Mouse (Mus musculus) megakaryocyte, embryonic 14.5 days (primary cell): ENCODE results near the gene Uaca. TPM values are rescaled to one million over a fixed set of nuclear protein-coding genes. Genes with fewer than 3 reads are reported as not detected.

Source experiments
- H3K27me3 ChIP-seq: replicated peaks from 2 replicates; pipeline ENCODE3; 2012; ENCODE audit warnings: inconsistent platforms
- H3K36me3 ChIP-seq: replicated peaks from 2 replicates; pipeline ENCODE3; 2012; ENCODE audit warnings: low read length, inconsistent platforms, mixed read lengths
- H3K4me1 ChIP-seq: 2 replicates; pipeline ENCODE4 v1.6.1; 2012; ENCODE audit warnings: inconsistent platforms
- H3K4me3 ChIP-seq: replicated peaks from 2 replicates; pipeline ENCODE3; 2012; ENCODE audit warnings: moderate library complexity, mild to moderate bottlenecking, inconsistent platforms
- H3K9me3 ChIP-seq: 2 replicates; pipeline ENCODE4 v1.6.1; 2012; ENCODE audit warnings: inconsistent platforms
- FLI1 ChIP-seq: IDR thresholded peaks from 2 replicates; pipeline ENCODE4 v1.6.1; 2012; ENCODE audit warnings: low read length, inconsistent platforms, mixed read lengths
- GATA1 ChIP-seq: IDR thresholded peaks from 3 replicates; pipeline ENCODE4 v1.6.1; 2012; ENCODE audit warnings: mixed read lengths, low read length, inconsistent platforms, borderline replicate concordance
- polyA plus RNA-seq: library from polyadenylated mRNA; stranded (reverse); fragments of >175 nt; gene quantifications from 2 replicates; pipeline ENCODE4 v1.2.3, GENCODE M21; 2012; ENCODE audit warnings: low replicate concordance; ENCODE audit not compliant: insufficient read depth

Gene Uaca
- polyA plus RNA-seq, 1 experiment = 2.5 TPM

DNA sequence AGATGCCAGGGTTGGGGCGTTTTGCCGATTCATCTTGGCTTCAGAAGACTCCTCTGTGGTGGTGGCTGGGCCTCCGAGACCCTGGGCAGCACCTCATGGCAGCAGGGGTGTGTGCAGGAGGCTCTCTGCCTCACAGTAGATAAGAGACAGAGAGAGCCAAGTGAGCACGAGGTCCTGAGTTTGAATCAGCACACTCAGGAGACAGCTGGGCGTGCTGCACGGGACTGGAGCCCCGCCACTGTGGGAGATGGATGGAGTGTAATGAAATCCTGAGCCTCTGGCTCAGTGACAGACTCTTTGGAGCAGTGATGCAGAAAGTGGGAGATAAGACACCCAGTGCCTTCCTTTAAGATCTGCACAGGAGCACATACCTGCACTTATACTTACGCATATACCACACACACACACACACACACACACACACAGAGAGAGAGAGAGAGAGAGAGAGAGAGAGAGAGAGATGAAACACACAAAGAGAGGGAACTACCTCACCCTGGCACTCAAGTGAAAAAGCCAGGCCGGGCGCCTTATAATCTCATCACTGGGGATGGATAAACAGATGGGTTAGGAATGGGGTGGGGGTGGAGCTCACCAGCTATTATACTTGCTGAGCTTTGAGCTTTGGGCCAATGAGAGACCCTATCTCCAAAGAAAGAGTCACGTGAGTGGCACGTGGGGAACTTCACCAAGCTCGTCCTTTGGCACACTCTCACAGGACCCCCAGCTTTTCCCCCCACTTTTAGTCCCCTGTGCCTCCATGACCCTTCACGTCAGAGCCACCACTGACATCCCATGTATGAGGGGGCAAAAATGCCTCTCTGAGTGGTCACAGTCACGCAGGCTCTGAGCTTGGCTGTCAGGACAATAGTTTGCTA is 37.2 kb upstream of the Uaca start:
- Histone ChIP-seq H3K9me3 (peaks cover 10% of the 10 kb centered on the region), H3K27me3 (peaks cover 9% of the 10 kb centered on the region), H3K4me1 (no peaks in the 10 kb centered on the region), H3K4me3 (no peak overlapping the region), H3K36me3 (no peaks in the 10 kb centered on the region)
- TF ChIP-seq GATA1 (no peak), FLI1 (no peak)

DNA sequence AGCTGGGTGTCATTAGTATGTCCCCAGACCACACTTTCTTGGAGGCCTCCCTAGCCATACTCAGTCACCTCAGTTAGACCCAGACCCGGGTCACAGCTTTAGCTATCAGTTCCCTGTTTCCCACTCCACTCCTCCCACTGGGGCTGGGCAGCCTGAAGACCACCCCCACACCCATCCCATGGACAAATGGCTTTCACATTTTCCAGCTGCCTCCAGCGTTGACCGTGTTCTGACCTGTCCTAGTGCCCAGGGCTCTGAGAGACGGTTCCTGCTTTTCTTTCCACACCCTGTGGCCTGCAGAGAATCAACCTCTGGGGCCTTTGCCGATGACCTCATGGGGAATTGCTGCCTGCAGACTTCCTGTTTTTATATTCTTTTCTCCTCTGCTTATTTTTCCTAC is 36.5 kb upstream of the Uaca start:
- Histone ChIP-seq H3K36me3 (no peaks in the 10 kb centered on the region), H3K4me3 (no peak overlapping the region), H3K4me1 (no peaks in the 10 kb centered on the region), H3K27me3 (peaks cover 9% of the 10 kb centered on the region), H3K9me3 (peaks cover 10% of the 10 kb centered on the region)
- TF ChIP-seq FLI1 (no peak), GATA1 (no peak)

DNA sequence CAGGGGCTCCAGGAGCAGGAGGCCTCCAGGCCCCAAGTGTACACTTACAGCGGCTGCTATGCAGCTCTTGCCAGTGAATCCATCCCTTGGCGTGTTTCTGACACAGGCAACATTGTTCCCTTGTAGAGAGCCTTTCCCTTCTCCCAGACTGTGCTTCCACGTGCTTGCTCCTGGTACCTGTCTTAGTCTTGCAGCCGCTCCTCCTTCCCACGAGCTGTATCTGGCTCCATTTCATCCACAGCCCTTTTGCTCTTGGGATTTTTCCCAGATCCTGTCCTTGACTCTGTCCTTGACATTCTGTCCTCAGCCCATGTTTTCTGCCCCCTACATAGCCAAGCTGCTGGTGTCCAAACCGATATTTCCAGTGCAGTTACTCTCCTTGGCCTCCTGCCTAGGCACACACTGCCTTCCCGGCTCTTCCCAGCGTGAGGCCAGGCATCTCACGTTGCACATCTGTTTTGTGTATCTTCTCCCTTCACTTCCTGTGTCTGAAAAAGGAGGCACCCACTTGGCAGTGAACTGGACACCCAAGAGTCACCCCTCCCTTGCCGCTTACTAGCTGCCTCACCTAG is 34.8 kb upstream of the Uaca start:
- Histone ChIP-seq H3K27me3 (peaks cover 7% of the 10 kb centered on the region), H3K4me3 (peak overlapping the region; percentile 28), H3K4me1 (no peaks in the 10 kb centered on the region), H3K9me3 (peaks cover 10% of the 10 kb centered on the region), H3K36me3 (no peaks in the 10 kb centered on the region)
- TF ChIP-seq FLI1 (no peak), GATA1 (no peak)

DNA sequence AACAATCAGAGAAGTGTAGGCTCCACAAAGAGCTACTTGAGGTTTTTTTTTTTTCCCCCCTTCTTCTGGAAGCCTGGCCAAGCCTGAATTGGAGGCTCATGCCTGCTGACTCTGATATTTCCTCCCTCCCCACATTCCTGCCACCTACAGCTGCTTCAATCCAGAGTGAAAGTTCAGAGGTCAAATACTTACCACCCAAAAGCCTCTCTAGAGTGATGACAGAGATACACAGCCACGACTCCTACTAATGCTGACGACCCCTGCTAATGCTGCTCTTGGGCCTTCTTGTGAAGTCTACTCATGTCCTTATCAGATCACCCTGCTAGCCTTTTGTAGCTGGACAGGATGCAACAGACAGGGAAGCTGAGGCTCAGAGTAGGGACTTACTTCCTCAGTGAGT is 29.2 kb upstream of the Uaca start:
- Histone ChIP-seq H3K27me3 (peaks cover 2% of the 10 kb centered on the region), H3K4me1 (no peaks in the 10 kb centered on the region), H3K9me3 (peaks cover 7% of the 10 kb centered on the region), H3K36me3 (no peaks in the 10 kb centered on the region), H3K4me3 (no peak overlapping the region)
- no peak for TF ChIP-seq FLI1
- no peak for TF ChIP-seq GATA1

DNA sequence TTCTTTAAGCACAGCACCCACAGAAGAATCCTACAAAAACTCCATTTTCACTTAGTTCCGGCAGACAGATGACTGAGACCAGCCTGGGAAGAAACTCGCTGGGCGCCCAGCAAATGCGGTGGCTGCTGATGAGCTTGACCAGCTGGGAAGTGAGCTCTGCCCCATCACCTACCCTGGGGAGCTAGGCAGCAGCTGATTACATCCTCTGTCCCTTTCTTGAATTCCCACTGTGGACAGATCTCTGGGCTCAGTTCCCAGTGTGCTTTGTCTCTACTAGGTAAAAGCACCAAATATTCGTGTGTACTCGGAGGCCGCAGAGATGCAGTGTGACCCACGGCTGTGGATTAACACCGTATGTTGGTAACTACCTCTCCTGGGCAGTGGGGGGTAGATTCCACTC is 25.9 kb upstream of the Uaca start:
- Histone ChIP-seq H3K36me3 (no peaks in the 10 kb centered on the region), H3K27me3 (peaks cover 5% of the 10 kb centered on the region), H3K9me3 (peaks cover 12% of the 10 kb centered on the region), H3K4me1 (no peaks in the 10 kb centered on the region), H3K4me3 (no peak overlapping the region)
- TF ChIP-seq FLI1 (no peak), GATA1 (no peak)

DNA sequence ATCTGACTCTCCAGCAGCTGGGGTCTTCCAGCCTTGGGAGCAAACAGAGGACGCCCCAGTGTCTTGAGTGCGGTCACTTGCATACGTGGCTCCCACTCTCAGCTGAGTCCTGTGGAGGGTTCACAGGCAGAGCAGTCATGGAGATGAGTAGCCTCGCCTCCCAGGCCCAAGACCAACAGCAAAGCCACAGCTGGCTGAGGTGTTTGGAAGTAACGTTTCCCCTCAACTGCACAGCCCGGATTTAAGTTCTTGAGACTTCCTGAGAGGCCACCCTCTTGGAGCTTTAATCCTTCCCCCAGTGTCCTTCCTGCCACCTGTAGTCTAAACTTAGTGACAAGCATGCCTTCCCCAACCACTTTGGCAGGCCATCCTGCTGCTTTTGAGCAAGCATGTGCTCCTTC is 24.6 kb upstream of the Uaca start:
- TF ChIP-seq FLI1 (no peak), GATA1 (no peak)

DNA sequence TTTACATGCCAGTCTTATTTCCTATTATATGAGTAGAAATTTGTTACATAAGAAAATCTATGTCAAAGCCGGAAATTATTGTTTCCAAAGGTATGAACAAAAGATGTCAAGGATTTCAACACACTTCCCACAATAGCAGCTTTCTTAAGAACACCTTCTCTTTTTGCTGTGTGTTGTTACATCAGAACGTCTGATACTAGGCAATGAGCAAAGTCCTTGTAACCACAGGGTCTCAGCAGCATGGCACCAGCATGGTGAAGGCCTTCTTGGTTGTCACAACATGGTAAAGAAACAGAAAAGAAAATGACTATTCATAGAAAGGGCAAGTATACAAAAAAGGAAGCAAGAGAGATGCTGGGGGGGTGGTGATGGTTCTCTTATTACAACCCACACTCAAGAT is 20.6 kb upstream of the Uaca start:
- Histone ChIP-seq H3K36me3 (no peaks in the 10 kb centered on the region), H3K9me3 (peaks cover 16% of the 10 kb centered on the region), H3K27me3 (peaks cover 3% of the 10 kb centered on the region), H3K4me1 (no peaks in the 10 kb centered on the region), H3K4me3 (no peak overlapping the region)
- TF ChIP-seq GATA1 (no peak), FLI1 (no peak)

More for the DNA sequence above, 24.6 kb upstream of the Uaca start:
- peaks cover 16% of the 10 kb centered on the region for H3K9me3 ChIP-seq
- H3K27me3 ChIP-seq = peaks cover 5% of the 10 kb centered on the region
- H3K4me1 ChIP-seq = no peaks in the 10 kb centered on the region
- H3K36me3 ChIP-seq = no peaks in the 10 kb centered on the region
- H3K4me3 ChIP-seq = no peak overlapping the region

DNA sequence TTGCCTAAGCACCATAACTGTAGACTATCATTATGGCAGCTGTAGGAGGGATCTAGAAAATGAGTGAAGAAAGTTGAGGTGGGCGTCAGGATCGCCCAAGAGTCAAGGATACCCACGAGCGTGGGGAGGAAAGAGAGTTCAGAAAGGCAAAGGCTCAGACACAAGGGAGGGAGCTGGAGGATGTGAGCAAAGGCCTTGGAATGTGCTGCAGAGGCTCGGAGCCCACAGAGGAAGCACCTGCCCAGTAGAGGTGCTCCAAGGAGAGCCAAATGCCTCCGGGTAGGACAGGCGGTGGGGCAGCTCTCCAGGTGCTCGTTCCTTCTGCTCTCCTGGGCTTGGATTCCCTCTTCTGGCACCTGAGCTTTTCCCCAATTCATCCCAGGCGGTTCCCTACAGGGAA is 17.4 kb upstream of the Uaca start:
- Histone ChIP-seq H3K9me3 (peaks cover 14% of the 10 kb centered on the region), H3K36me3 (no peaks in the 10 kb centered on the region), H3K4me1 (no peaks in the 10 kb centered on the region), H3K27me3 (peaks cover 3% of the 10 kb centered on the region), H3K4me3 (no peak overlapping the region)
- TF ChIP-seq GATA1 (no peak), FLI1 (no peak)

DNA sequence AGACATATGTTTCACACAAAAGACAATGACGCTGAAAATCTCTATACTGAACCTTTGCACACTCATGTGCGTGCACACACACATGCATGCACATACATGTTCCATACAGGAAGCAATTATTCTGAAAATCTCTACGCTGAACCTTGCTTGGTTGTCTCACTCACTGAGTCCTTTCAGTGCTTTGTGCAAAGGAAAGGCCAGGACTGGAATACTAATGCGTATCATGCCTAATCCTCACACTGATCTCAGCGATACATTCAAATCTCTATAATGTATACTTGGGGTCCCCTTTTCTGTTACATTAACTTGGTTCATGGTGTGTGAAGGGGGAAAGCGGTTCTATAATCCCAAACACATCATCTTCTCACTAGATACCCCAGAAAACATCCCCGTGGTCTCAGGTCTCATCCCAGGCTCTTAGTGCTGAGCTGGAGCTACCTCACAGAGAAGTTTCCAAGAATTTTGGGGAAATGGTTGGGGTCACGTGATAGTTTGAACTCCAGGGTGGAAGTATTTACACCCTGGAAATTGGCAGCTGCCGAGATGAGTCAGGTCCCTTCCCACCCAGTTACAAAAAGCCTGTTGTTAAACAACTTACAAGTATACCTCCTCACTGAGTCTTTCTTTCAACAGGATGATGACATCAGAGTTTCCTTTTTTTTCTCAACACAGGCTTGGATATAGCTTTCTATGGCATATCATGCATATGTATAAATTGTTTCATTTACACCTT is 12.1 kb upstream of the Uaca start:
- TF ChIP-seq GATA1 = no peak

DNA sequence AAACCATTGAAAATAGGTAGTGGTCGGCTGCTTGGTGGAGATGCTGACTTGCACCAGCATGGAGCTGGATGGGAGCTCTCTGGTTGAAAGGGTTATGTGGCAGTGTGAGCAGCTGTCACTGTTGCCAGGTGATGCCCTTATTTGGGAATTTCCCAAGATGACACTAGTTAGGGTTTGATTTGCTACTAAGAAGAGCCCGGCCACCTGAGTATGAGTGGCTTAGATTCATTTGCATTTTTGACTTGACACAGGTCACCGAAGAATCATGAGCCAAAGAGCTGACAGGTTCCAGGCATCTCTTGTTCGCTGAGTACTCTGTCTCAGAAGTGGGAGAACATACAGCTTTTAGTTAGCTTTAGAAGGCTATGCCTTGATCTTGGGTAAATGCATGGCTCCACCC is 9.3 kb upstream of the Uaca start:
- Histone ChIP-seq H3K27me3 (peaks cover 18% of the 10 kb centered on the region), H3K4me3 (no peak overlapping the region), H3K4me1 (0 out of 2 replicates have a peak, but pooled peaks cover 4% of the 10 kb centered on the region), H3K36me3 (no peaks in the 10 kb centered on the region), H3K9me3 (no peaks in the 10 kb centered on the region)
- TF ChIP-seq FLI1 (no peak), GATA1 (no peak)

More for the DNA sequence above, 12.1 kb upstream of the Uaca start:
- H3K4me3 ChIP-seq = no peak overlapping the region
- H3K27me3 ChIP-seq = peaks cover 10% of the 10 kb centered on the region
- no peaks in the 10 kb centered on the region for H3K36me3 ChIP-seq
- no peaks in the 10 kb centered on the region for H3K9me3 ChIP-seq
- H3K4me1 ChIP-seq = no peaks in the 10 kb centered on the region
